Mouse (Mus musculus) stomach, postnatal 0 days (tissue): ENCODE measurements around the gene Krt82.

Experiments used
- CTCF ChIP-seq: IDR thresholded peaks from 2 replicates; pipeline ENCODE4 v1.5.1; 2016; ENCODE audit warnings: antibody characterized with exemption, low read depth, mild to moderate bottlenecking, moderate library complexity
- EP300 ChIP-seq: optimal IDR thresholded peaks from 2 replicates; pipeline ENCODE3; 2016; ENCODE audit warnings: antibody characterized with exemption

- TF ChIP-seq CTCF (no peak), EP300 (no peak)
Measured at GRCm38 (mm10) chr15:101599123-101599522, 48.7 kb upstream of the Krt82 start.
